Mouse (Mus musculus) T-helper 2 cell (primary cell): ENCODE data around the gene Prkag2.

Source experiments
- in situ Hi-C: fragments of 300-600 bp; cut with MboI, MseI; formaldehyde crosslinking; loops from one replicate; pipeline ENCODE4 v1.15.1; 2025; ENCODE audit warnings: high pct_unique_total_duplicates

Prkag2 gene

DNA sequence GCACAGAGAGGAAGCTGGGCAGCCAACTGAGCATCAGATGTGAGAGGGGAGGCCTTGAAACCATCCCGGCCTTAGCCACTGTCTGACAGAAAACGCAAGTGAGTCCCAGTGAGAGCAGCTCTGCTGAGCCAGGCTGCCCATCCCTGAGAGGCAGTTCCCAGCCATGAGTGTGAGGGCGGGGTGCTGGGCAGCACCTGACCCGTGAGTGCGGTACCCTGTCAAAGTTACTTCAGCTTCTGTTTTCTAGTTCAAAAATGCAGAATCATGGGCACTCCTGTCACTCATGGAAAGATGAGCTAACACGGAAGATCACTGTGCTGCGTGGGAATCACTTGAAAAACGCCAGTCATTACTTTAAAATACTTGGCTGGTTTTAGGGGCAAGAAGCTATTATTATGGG lies 49.6 kb downstream of the Prkag2 start:
- in situ Hi-C loops = no loop called here

DNA sequence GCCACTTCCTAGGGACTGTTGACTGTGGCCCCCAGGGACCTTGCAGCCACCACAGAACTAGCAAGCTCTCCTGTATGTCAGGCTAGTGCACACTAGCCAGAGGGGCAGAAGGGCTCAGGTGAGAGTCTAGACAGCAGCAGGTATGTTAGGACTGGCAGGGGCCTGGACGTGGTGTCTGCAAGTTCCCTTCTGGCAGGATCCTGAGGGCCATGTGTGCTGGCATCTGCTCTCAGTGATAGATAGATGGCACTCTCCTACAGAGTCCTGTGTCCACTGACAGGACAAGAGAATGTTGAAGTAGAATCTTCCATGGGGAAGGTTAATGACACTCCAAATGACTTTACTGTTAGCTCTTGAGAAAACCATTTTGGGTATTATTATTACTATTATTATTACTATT lies 52.8 kb downstream of the Prkag2 start:
- in situ Hi-C loops = no loop called here

DNA sequence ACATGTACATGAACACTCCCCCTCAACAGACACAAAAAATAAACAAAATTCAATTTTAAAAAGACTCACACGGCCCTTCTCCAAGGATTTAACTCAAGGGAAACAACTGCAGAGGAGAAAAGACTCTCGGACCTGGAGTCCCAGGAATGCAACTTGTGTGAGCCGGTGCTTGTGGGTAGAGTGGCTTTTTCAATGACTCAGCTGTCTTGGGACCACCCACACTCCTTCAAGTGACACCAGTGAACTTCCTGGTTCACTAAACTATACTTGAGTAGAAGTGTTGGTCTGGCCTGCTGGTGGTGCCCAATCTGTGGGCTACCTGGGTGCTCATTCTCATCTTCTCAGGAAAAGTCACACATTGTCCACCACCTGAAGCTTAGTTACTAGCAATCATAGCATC lies 53.7 kb downstream of the Prkag2 start:
- in situ Hi-C loops = no loop called here

DNA sequence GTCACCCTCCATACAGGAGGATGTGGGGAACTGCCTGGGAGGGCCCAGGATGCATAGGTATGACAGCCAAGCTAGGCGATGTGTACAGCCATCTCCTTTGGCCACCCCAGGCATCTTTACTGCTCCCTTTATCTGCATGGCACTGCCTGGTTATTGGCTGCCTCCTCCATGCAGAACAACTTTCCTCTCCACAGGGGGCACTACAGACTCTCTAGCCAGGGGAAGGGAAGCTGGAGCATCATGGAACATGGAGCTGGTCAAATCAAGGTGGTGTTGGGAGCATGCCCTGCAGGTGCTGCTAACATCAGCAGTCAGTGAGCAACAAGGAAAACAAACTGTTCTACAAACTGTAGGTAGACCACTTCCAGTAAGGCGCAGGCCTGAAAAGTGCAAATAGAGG lies 56.4 kb downstream of the Prkag2 start:
- in situ Hi-C loops = no loop called here

DNA sequence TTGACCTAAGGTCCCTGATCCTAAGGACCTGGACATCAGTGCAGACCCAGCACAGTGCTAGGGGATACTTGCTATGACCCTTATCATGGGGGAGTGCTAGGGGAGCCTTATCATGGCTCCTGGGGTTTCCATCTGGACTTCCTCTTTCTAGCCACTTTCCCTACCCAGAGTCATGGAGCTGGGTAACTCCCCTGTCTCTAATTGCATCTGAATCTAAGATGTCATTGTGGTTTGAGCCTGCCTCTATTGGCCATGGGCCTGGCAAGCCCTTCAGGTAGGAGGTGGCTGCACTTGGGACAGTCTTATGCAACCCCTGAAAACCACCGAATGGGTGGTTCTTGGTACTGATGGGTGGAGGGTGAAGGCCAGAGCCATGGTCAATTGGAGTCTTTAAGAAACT lies 58.5 kb downstream of the Prkag2 start:
- in situ Hi-C loops = no loop called here

DNA sequence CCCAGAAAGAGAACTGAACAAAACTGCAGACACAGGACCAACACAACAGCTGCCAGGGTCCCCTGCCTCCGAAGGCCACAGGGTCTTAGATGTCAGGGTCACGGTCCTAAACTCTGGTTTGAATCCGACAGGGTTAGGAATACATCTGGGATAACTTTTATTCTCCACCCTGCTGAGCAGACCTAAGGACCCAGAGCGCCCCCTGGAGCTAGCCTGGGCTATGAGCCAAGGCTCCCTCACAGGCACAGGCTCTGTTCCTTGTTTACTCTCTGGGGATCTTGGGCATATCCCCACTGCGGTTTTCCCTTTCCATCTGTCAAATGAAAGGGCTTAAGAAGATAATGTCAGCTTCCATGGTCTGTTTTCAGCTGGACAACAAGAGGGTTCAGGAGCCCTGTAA lies 59.1 kb downstream of the Prkag2 start:
- in situ Hi-C loops = no loop called here

DNA sequence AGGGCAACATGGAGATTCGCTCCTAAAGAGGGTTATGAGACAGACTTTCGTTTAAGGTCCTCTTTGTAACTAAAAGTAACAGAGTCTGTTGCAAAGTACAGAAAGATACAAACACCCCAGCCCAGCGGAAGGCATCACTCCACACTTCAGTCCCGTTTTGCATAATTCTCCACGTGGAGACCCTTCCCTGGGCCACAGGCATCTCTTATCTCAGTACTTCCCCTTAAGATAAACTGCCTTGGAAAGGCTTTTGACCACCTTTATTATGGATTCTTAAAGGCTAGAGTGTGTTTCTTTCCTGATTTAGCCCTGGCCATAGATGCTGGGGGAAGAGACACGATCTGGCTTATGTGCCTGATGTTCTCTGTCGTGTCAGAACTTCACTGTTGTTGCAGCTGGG lies 59.5 kb downstream of the Prkag2 start:
- in situ Hi-C loops = no loop called here

DNA sequence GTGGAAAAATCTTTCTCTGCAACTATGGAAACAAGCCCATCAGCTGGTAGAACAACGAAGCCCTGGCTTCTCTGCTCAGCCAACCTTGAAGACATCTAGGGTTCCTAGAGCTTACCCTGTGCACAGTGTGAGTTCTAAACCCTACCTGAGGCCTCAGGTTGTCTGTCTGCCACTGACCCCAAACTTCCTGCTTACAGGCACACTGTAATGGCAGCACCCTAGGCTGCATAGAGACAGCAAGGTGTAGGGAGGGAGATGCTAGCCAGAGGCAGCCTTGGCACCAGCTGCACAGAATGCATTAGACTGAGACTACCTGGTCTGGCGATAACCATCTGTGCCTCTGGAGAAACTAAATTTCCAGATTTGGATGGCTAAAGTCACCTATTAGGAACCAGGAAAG lies 61.6 kb downstream of the Prkag2 start:
- in situ Hi-C loops = no loop called here

DNA sequence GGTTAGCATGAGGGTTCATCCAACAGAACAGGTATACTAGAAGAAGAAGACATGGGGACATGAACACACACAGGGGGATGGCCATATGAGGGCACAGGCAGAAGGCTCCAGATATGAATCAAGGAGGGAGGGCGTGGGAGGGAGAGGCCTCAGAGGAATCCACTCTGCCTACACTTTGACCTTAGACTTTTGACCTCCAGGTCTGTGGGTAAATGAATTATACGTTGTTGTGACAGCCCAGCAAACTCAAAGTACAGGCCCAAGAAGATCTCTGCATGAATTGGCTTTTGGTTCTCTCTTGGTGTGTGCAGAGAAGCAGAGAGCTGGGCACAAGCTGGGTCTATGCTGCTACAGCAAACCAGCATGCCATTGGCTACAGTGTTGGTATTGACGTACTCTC lies 65.1 kb downstream of the Prkag2 start:
- in situ Hi-C loops = no loop called here

DNA sequence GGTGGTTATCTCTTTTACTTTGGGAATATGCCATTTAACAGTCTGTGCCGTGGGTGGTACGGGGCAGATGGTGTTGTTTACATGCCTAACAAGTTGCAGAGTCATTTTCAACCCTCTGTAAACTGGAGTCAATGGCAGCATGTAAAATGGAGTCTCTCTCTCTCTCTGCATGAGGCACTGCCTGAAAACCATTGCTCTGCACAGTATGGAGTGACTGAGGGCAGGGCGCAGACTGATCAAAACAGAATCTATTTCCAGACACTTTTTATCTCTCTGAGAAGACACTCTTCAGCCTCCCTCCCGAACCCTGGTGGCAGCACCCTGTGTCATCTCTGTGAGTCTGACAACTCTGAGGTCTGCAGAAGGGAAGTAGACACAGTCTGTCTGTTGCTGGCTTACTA lies 69.0 kb downstream of the Prkag2 start:
- in situ Hi-C loops = no loop called here

DNA sequence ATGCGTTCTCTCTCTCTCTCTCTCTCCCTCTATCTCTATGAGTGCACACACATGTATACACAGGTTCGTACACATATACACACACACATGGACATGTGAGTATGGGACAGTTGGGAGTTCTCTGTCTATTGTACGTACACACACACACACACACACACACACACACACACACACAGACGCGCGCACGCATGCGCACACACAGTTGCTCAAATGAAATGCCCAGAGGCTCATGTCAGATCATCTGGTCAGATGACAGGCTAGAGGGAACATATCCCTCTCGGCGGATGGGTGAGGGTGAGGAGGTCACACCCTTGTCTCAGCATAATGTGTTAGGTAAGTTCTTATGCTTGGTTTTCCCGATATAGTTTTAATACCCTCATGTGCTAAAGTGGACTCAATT lies 69.4 kb downstream of the Prkag2 start:
- in situ Hi-C loops = no loop called here

DNA sequence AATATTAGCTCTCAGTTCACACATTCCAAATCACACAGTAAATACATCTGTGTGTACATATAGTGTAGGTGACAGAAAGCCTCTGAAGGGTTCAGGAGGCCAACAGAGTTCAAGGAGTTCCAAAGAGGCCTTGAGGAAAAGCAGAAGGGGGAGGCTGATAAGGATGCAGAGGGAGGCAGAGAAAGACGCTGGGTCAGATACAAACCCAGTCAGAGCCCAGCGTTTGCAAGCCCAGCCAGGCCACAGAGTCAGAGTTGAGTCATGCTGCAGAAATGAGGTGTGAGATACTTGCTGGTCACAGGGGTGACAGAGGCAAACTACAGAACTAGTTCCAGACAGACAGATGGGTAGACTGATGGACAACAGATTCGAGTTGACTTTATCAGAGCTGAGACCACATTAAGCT lies 70.2 kb downstream of the Prkag2 start:
- in situ Hi-C loops = no loop called here

DNA sequence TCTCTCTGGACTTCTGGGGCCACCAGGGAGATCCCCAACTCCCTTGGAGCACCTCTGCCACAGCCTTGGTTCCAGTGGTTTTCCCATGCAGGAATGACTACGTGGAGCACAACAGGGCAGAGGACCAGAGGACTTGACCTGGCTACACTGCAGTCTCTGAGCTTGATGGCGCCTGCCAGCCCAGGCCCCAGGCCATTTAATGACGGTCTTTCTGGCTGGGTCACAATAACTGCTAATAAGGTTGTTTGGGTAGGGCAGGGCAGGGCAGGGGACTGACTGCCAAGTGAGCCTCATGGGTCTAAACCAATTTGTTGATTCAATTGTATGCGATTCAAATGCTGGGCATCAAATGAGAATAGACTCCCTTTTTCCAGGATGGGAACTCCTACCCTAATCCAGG lies 72.8 kb downstream of the Prkag2 start:
- in situ Hi-C loops = no loop called here

DNA sequence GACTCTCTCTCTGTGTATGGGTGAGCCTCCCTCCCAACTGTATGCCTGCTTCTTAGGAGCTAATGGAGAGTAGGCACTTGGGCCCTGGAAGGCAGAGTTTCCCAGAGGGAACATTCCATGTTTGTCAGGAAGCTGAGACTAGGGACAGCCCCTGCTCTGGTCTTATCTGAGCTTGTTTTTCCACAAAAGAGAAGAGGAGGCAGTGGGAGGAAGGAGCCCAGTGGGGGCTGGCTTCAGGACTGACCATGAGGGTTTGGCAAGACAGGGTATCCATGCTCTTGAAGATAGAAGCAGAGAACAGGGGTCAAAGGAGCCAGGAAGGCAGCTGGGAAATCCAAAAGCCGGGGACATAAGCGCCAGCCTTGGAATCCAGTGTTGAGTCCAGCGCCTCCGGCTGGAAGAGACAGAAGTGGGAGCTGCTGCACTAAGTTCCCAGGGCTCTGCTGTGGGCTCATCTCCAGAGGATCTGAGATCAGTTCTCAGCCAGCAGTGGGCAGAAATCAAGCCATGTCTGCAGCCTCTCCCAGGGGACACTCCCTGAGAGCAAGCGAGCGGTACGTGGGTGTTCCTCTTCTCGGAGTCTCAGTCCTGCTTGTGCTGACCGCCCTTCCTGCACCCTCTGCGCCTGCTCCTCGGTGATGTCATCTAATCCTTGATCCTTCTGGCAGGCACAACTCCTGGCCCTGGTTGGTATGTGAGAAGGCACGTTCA lies 75.0 kb downstream of the Prkag2 start:
- in situ Hi-C loops = no loop called here

DNA sequence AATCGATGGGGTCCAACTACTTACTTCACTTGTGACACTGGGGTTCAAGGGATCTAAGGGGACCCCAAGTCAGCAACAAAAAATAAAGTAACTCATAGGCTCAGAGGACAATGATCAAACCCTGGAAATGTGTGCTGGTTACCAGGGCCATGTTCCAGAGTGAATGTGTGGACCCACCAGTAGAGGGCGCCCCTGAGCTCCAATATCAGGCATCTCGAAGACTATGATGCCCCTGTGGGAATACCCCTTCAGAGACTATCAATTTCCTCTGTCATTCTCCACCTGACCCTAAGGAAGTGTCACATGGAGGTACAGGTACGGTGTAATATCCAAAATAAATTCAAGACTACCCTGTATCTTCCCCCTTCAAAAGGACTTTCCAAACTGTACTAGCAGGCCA lies 77.5 kb downstream of the Prkag2 start:
- in situ Hi-C loops = loop anchor here (5.0 kb wide), 1 partner anchor 59 kb away; no protein-coding TSS in a partner anchor

DNA sequence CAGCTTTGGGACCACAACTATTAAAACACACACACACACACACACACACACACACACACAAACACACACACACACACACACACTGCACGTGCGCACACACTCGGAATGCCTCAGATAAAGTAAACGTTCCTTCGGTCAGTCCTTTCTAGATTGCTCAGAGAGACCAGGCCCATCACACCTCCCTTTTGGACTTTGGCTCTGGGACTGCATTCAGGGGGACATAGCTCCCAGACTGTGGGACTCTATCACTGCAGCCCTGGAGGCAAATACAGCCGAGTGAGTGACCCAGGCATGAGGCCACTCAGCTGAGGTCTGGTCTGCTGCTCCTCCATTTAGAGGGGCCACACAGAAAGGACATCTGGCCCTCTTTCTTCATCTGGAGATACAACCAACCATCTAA lies 81.2 kb downstream of the Prkag2 start:
- in situ Hi-C loops = no loop called here

DNA sequence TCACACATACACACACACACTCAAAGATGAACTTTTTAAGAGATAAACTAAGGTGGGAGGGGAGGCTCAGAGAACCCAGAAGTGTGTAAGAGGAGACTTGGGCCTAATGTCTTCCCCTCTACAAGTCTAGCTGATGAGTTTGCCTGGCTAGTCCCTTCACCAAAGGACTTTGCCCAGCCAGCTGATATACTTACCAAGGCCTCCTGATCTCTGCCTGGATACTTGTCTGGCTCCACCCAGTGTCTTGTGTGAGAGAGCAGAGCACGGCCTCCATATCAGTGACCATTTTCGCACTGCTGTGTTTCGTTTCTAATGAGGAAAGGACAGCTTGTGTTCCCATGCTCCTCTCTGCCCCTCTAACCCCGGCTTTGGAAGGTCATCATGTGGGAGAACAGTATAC lies 88.3 kb downstream of the Prkag2 start:
- in situ Hi-C loops = no loop called here

DNA sequence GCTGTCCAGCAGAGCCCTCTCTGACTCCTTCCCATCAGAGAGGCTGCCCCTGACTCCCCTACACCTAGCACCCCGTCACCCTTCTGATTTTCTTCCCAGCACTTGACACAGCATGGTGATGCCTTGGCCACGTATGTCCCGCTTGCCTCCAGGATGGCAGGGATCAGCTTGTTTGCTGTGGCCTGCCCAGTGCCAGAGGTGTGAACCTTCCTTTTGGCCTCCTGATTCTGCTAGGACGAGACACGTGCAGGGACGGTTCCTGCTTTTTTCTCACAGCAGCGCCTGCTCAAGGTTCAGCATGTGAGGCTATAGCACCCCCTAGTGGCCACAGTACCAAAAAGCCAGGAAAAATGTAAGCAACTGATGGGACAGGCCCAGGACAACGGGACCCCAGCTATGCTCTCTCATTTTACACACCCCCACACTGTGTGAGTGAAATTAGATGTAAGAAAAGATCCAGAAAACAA lies 89.4 kb downstream of the Prkag2 start:
- in situ Hi-C loops = no loop called here

DNA sequence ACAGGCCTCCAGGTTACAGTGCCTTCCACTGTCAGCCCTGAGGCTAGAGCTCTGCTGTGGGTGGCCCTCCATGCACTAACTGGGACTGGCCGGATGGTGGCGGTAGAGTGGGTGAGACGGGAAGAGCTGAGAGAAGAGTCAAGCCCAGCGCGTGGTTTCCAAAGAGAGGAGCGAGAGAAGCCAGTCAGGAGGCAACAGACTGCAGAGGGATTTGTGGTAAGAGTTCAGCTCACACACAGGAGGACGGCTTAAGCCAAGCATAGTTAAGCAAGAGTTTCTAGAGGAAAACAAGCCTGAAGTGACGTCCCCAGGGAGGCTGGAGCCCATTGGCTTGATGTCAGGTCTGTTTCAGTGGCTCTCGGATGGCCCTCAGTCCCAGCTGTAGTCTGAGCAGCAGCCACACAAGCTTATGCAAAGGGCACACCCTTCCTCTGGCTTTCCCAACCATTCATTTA lies 90.0 kb downstream of the Prkag2 start:
- in situ Hi-C loops = no loop called here

DNA sequence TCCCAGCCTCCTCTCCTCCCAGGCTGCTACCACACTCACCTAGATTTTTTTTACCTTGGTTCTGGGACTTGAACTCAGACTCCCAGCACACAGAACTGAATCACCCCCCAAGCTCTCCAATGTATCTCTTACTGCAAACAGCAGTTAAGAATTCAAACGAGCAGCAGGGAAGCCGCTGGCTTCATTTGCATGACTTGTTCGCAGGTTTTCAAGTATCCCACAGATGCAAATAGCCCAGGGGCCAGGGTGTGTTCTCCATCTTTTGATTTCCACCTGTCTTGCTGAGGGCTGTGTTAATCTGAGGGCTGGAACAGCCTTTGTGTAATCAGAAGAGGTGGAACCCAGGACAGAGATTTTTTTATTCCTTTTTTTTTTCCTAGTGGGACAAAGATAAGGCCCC lies 90.7 kb downstream of the Prkag2 start:
- in situ Hi-C loops = loop anchor here (5.0 kb wide), 1 partner anchor 107 kb away; no protein-coding TSS in a partner anchor

DNA sequence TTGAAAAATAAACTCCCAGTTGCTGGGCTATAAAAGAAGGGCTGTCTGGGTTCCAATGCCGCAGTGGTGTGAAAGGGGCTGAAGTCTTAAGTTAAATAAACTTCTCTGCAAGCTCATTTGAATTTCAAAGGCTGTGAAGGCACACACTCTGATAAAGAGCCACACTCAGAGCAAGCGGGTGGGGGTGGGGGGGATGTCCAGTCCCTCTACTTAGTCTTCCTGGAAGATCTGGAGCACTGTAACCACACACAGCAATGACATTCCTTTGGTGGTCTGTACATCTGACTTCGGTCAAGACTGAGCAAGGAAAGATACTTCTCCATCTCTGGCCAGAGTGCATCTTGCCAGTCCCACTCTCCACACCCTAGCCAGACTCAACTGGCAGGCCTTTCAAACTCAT lies 91.5 kb downstream of the Prkag2 start:
- in situ Hi-C loops = loop anchor here (5.0 kb wide), 1 partner anchor 107 kb away; no protein-coding TSS in a partner anchor

DNA sequence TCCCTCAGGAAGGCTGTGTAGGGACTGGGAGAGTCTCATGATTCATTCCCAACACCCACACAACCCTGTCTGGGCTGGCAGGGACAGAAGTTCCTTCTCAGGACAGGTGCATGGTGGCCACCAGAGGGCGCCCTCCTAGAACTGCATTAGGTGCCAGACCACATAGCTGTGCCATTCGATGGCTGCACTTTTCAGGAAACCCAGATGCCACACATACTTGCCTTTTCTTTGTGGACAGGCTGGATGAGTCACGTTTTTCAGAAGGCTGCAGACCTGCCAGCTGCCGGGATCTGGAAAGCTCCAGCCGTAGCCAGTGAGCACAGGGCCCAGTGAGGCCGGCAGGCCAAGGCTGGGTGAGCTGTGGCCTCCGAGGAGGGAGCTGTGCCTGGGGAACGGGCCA lies 93.6 kb downstream of the Prkag2 start:
- in situ Hi-C loops = loop anchor here (5.0 kb wide), 1 partner anchor 105 kb away; no protein-coding TSS in a partner anchor

DNA sequence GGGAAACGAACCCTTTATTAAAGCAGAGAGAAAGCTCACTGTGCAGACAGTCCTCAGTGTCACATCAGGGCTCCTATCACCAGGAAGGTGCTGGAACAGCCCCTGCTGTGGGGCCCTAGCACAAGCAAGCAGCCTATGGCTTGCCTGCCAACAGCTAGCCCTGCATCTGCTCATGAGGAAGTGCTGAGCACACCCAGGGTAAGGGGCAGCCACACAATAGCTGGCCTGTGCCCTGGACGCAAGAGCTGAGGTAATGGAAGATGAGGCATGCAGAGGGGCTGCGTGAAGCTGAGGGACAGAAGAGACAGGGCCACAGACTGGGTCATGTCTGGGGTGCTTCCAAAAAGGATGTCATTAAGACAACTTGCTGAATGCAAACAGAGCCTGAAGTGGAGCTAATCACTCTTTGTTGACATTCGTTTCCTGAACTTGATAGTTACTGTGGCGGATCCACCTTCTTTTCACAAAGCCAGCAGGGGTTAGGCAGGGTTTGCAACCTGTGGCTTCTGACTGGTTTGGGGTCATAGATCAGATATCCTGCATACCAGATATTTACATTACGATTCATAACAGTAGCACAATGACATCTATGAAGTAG lies 94.8 kb downstream of the Prkag2 start:
- in situ Hi-C loops = loop anchor here (5.0 kb wide), 1 partner anchor 103 kb away; no protein-coding TSS in a partner anchor
